Mouse (Mus musculus) G1E (cell line): ENCODE measurements around the gene Fgf10. TPM values are rescaled to one million over a fixed set of nuclear protein-coding genes. Genes with fewer than 3 reads are reported as not detected.

Experiments used
- ATAC-seq: 2 replicates; pipeline ENCODE4 v1.8.0; 2016; ENCODE audit warnings: mild to moderate bottlenecking; ENCODE audit not compliant: insufficient number of reproducible peaks, poor library complexity, low FRiP score, severe bottlenecking; ENCODE audit errors: extremely low read depth
- DNase-seq: peaks from one replicate; pipeline ENCODE4 v3.0.0; 2012; ENCODE audit warnings: low spot score
- H3K27me3 ChIP-seq: 2 replicates; pipeline ENCODE4 v1.6.1; 2012; ENCODE audit warnings: mild to moderate bottlenecking, low read length, inconsistent platforms; ENCODE audit not compliant: insufficient read depth
- H3K36me3 ChIP-seq: replicated peaks from 2 replicates; pipeline ENCODE3; 2012; ENCODE audit warnings: mild to moderate bottlenecking, inconsistent platforms
- H3K4me1 ChIP-seq: 2 replicates; pipeline ENCODE4 v1.6.1; 2012; ENCODE audit warnings: low read depth, low read length, inconsistent platforms, mixed read lengths; ENCODE audit not compliant: insufficient read depth
- H3K4me3 ChIP-seq: 2 replicates; pipeline ENCODE4 v1.5.1; 2012; ENCODE audit warnings: low read depth, mild to moderate bottlenecking, inconsistent platforms, low read length, moderate library complexity, mixed read lengths
- H3K9me3 ChIP-seq: replicated peaks from 2 replicates; pipeline ENCODE4 v1.6.1; 2012; ENCODE audit warnings: inconsistent platforms
- CTCF ChIP-seq: IDR thresholded peaks from 2 replicates; pipeline ENCODE4 v1.5.1; 2012; ENCODE audit warnings: low read depth, low read length, inconsistent platforms, mixed read lengths
- GATA1 ChIP-seq: IDR thresholded peaks from 2 replicates; pipeline ENCODE4 v1.6.1; 2012; ENCODE audit warnings: borderline replicate concordance, low read length, inconsistent platforms, mixed read lengths
- GATA2 ChIP-seq: IDR thresholded peaks from 2 replicates; pipeline ENCODE4 v1.6.1; 2012; ENCODE audit warnings: low read depth, low read length, inconsistent platforms, borderline replicate concordance
- POLR2AphosphoS5 ChIP-seq: IDR thresholded peaks from 2 replicates; pipeline ENCODE4 v1.6.1; 2012; ENCODE audit warnings: low read depth, low read length, inconsistent platforms; ENCODE audit not compliant: insufficient replicate concordance
- TAL1 ChIP-seq: conservative IDR thresholded peaks from 2 replicates; pipeline ENCODE4 v1.6.1; 2012; ENCODE audit warnings: low read depth, low read length, inconsistent platforms, mixed read lengths
- polyA plus RNA-seq: library from polyadenylated mRNA; stranded (reverse); fragments of >175 nt; gene quantifications from 2 replicates; pipeline ENCODE4 v1.2.3, GENCODE M21; 2012
- total RNA-seq, 2 experiments: library from RNA; stranded (forward) in 1 of 2; stranded (reverse) in 1 of 2; fragments of 200-1000 nt in 1 of 2; fragments of >200 nt in 1 of 2; fragmentation: Nextera tagmentation in 1 of 2; gene quantifications; 2 replicates each; pipeline ENCODE4 v1.2.3; 2014 to 2017

Fgf10 gene
- total and polyA plus RNA-seq, 3 experiments: 0.11 to 7.8 (median 0.33) TPM

DNA sequence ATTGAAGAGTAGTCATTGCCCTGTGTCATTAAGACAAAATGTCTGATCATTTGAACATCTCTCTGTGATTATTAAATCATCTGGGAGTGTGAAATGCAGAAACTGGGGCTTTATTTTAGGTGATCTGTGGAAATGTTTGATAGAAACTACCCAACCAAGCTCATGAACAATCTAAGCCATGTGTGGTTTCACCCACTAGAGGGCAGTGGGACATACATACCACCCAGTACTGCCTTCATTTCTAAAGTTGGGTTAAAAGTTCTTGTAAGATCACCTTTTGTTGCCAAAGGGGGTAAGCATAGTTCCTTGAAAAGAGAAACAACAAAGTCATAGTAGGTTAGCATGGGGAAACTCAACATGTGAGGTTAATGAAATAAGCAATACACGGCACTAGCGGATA is 93.4 kb downstream of the Fgf10 start:
- no peak for DNase-seq
- Histone ChIP-seq H3K4me3 (no peak overlapping the region), H3K36me3 (no peaks in the 10 kb centered on the region), H3K9me3 (no peaks in the 10 kb centered on the region), H3K4me1 (0 out of 2 replicates have a peak, but pooled peaks cover 2% of the 10 kb centered on the region), H3K27me3 (no peaks in the 10 kb centered on the region)
- ATAC-seq: no peak
- TF ChIP-seq GATA1 (no peak), POLR2AphosphoS5 (no peak), TAL1 (no peak), GATA2 (no peak), CTCF (no peak)

DNA sequence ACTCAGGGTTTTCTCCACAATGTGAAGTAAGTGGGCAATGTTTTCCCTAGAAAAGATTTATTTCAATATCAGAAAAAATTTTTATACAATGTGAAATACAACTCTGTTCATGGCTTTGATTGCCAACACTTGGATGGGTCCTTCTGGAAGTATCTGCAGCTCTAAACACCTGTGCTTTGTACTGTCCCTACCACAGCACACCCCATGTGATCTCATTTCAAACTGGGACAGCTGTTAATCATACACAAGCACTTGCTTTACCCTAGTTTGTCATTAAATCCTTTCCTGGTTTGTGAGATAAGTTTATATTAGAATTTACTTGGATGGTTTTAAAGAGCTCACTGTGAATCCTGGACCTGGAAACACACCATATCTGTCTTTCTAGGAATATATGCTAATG is 102.6 kb downstream of the Fgf10 start:
- H3K27me3 ChIP-seq: no peaks in the 10 kb centered on the region
- no peaks in the 10 kb centered on the region for H3K36me3 ChIP-seq
- DNase-seq (no peak), ATAC-seq (no peak)
- H3K4me3 ChIP-seq: no peak overlapping the region
- TF ChIP-seq TAL1 (no peak), GATA2 (no peak), POLR2AphosphoS5 (no peak), GATA1 (no peak), CTCF (no peak)
- no peaks in the 10 kb centered on the region for H3K9me3 ChIP-seq
- no peaks in the 10 kb centered on the region for H3K4me1 ChIP-seq

DNA sequence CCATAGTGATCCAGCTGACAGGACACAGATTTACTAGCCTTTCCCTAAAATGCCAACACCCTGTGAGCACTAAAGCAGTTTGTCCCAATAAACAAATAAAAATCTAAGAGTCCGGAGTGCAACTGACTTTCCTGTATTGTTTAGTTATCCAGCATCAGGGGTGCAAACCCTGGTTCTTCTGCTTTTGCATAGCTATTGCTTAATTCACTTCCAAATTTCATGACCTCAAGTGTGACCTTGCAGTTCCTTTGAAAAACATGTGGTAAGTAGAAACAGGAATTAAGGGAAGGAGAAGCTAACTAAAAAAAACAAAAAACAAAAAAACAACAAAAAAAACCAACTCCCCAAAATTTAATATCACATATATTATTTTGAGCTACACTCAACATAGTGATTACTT is 105.6 kb downstream of the Fgf10 start:
- Histone ChIP-seq H3K4me3 (no peak overlapping the region), H3K27me3 (no peaks in the 10 kb centered on the region), H3K9me3 (no peaks in the 10 kb centered on the region), H3K4me1 (no peaks in the 10 kb centered on the region), H3K36me3 (no peaks in the 10 kb centered on the region)
- DNase-seq: no peak
- no peak for TF ChIP-seq GATA1
- no peak for ATAC-seq

DNA sequence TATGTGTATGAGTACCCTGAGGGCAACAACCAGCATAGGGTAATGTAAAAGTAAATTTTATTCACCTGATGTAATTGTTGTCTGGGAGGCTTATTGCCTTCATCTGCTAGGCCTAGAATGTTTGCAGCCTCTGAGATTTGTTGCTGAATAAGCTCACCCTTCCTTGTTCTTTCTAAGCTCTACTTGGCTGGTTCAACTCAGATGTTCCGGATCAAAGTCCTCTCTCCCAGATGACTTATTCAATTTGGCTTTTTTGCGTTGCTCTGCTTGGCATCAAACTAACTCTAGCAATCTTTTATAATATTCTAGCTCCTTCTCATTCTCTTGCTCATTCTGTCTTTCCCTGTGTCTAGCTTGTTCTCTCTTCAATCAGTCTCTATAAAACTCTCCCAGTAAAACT is 109.6 kb downstream of the Fgf10 start:
- Histone ChIP-seq H3K4me1 (no peaks in the 10 kb centered on the region), H3K36me3 (no peaks in the 10 kb centered on the region), H3K27me3 (no peaks in the 10 kb centered on the region), H3K4me3 (no peak overlapping the region), H3K9me3 (no peaks in the 10 kb centered on the region)
- ATAC-seq: no peak
- DNase-seq: no peak
- no peak for TF ChIP-seq GATA1
- no peak for TF ChIP-seq POLR2AphosphoS5
- TF ChIP-seq CTCF: no peak
- TF ChIP-seq TAL1: no peak
- TF ChIP-seq GATA2: no peak

DNA sequence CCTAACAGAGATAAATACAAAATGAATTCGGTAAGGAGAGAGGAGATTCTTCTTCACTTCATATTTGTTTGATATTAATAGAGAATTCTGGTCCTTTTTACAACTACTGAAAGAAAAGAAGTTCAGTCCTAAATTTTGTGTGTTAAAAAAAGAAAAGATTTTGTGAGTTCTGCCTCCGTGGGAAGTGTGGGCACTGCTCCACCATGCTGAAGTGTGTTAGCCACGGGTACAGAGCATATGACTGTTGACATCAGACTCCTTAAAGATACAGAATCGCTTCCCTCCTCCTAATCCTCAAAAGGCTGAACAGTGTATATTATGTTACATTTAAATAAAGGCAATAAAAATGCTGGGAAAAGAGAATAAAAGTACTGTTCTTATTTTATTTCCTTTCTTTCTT is 122.2 kb downstream of the Fgf10 start:
- DNase-seq: no peak
- H3K4me3 ChIP-seq: no peak overlapping the region
- no peaks in the 10 kb centered on the region for H3K36me3 ChIP-seq
- no peak for TF ChIP-seq POLR2AphosphoS5
- no peak for TF ChIP-seq CTCF
- TF ChIP-seq GATA2: no peak
- no peak for TF ChIP-seq GATA1
- TF ChIP-seq TAL1: no peak
- no peak for ATAC-seq
- H3K9me3 ChIP-seq: no peaks in the 10 kb centered on the region
- H3K4me1 ChIP-seq: no peaks in the 10 kb centered on the region
- H3K27me3 ChIP-seq: no peaks in the 10 kb centered on the region

DNA sequence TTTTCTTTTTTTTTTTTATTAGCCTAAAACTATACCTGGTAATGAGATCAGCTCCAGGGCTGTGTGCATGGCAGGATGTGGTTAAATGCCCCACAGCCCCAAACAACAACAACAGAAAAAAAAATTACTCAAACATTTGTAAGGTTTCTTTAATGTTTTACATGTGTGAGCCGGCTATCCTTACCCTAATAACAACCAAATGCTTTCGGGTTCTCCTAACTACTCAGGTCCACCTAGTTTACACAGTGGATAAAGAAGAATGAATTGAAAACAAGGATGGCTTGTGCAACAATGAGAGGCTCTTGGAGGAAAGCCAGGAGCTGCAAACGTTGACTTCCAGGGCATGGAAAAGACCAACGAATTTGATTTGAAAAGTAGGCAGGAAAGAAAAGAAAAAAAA is 122.6 kb downstream of the Fgf10 start:
- no peaks in the 10 kb centered on the region for H3K27me3 ChIP-seq
- ATAC-seq: no peak
- no peaks in the 10 kb centered on the region for H3K36me3 ChIP-seq
- TF ChIP-seq GATA1 (no peak), POLR2AphosphoS5 (no peak), GATA2 (no peak), TAL1 (no peak), CTCF (no peak)
- no peaks in the 10 kb centered on the region for H3K4me1 ChIP-seq
- DNase-seq: no peak
- H3K4me3 ChIP-seq: no peak overlapping the region
- no peaks in the 10 kb centered on the region for H3K9me3 ChIP-seq

DNA sequence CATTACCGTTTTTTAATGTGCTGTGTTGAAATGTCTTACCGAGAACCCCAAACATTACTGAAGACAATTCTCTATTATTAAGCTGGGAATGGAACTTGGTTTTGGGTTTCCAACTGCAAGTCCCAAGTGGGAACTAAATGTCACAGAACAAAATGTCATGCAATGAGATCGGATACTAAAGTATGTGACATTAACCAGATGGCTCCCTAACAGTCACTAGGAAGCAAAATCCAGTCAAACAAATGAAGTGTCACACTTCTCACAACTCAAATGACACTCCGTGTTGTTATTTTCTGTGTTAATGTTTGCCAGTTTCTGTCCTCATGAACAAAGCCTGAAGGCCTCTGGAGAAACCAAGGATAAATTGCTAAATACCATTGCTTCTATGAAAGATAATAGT is 130.6 kb downstream of the Fgf10 start:
- no peaks in the 10 kb centered on the region for H3K27me3 ChIP-seq
- ATAC-seq: no peak
- no peaks in the 10 kb centered on the region for H3K36me3 ChIP-seq
- no peak overlapping the region for H3K4me3 ChIP-seq
- TF ChIP-seq GATA1: no peak
- TF ChIP-seq CTCF: no peak
- TF ChIP-seq POLR2AphosphoS5: no peak
- no peak for TF ChIP-seq GATA2
- TF ChIP-seq TAL1: no peak
- H3K4me1 ChIP-seq: no peaks in the 10 kb centered on the region
- DNase-seq: no peak
- H3K9me3 ChIP-seq: no peaks in the 10 kb centered on the region
